Mouse (Mus musculus) brain, embryonic 14.5 days (tissue): ENCODE results near the gene Myl3.

Experiments used
- CTCF ChIP-seq: fragments of 200-500 bp; IDR thresholded peaks from 2 replicates; pipeline ENCODE4 v1.5.1; 2012; ENCODE audit warnings: inconsistent platforms, mild to moderate bottlenecking, moderate library complexity, borderline replicate concordance; ENCODE audit not compliant: insufficient read depth, insufficient read length; ENCODE audit errors: extremely low read depth
- POLR2A ChIP-seq: fragments of 200-500 bp; IDR thresholded peaks from 2 replicates; pipeline ENCODE4 v1.6.1; 2012; ENCODE audit warnings: mild to moderate bottlenecking, inconsistent platforms, borderline replicate concordance; ENCODE audit not compliant: poor library complexity, insufficient read depth, insufficient read length, severe bottlenecking; ENCODE audit errors: extremely low read depth

DNA sequence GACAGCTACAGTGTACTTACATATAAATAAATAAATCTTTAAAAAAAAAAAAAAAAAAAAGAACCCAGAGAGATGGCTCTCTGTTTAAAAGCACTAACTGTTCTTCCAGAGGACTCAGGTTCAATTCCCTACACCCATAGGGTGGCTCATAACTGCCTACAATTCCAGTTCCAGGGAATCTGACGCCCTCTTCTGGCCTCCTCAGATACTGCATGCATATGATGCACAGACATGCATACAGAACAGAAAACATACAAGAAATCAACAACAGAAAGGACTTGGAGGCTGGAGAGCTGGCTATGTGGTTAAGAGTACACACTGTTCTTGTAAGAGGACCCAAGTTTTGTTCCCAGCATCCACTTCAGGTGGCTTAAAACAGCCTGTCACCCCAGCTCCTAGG, 3.6 kb upstream of the Myl3 start:
- TF ChIP-seq CTCF (peak; percentile 31; the same call in 1 of the 2 replicates), POLR2A (no peak)
